Mouse (Mus musculus) layer of hippocampus, postnatal 36 days (tissue): Measurements from ENCODE around the gene Mvk. TPM values are rescaled to one million over a fixed set of nuclear protein-coding genes. Genes with fewer than 3 reads are reported as not detected.

Experiments used
- microRNA-seq, 2 experiments: library from miRNA; unstranded; fragments of <30 nt; microRNA quantifications; one replicate each; pipeline ENCODE4 v1.2.0; 2021
- total RNA-seq, 2 experiments: library from RNA; stranded (reverse); gene quantifications; 2 replicates each; pipeline ENCODE4 v1.2.3; 2021

Mvk gene
- total RNA-seq, 2 experiments from 2014 or later, result 25.0 to 27.1 TPM

Small RNA genes within 50 kb of the gene (microRNA-seq; reads per million reads assigned to microRNA genes)
- gene Mir7027, result 0 to 0.63 reads per million in 2 experiments

Other genes starting within 250 kb of the Mvk start
- gene Foxn4, start 170.5 kb upstream of the Mvk start, total RNA-seq, result not detected
- gene Myo1h, start 155.1 kb upstream of the Mvk start, total RNA-seq, result 1 to 10 TPM; 2.0 to 3.0 TPM
- gene Kctd10, start 63.8 kb upstream of the Mvk start, total RNA-seq, result 10 to 100 TPM; 47.5 to 48.3 TPM
- 10 to 100 TPM; 78.0 to 81.6 TPM for gene Ube3b, start 63.7 kb upstream of the Mvk start, total RNA-seq
- 10 to 100 TPM; 18.3 to 19.0 TPM for gene Mmab, start 209 bp upstream of the Mvk start, total RNA-seq
- 1 to 10 TPM; 4.6 to 5.8 TPM for gene Fam222a, start 123.7 kb downstream of the Mvk start, total RNA-seq
- 1 to 10 TPM; 1.2 to 2.0 TPM for gene Trpv4, start 214.2 kb downstream of the Mvk start, total RNA-seq
- gene Gltp, start 246.7 kb downstream of the Mvk start, total RNA-seq, result 10 to 100 TPM; 27.9 to 33.4 TPM